Mouse (Mus musculus): Measurements from ENCODE around the gene Tlr3.

Tlr3 gene

GRCm38 (mm10) chr8:45410882-45411281, at the start of gene Tlr3:
TSS of gene Tlr3 (minus strand) at chr8:45411080.
- DNase-seq, result no peak

GRCm38 (mm10) chr8:45457874-45458273, 47.0 kb upstream of the Tlr3 start:
- DNase-seq, result no peak

GRCm38 (mm10) chr8:45454426-45454825, 43.5 kb upstream of the Tlr3 start:
- peak; percentile 54 to 56 for DNase-seq

- no peak for DNase-seq
Observed at GRCm38 (mm10) chr8:45452115-45452514, 41.2 kb upstream of the Tlr3 start.

- no peak for DNase-seq
Observed at GRCm38 (mm10) chr8:45448842-45449241, 38.0 kb upstream of the Tlr3 start.

- DNase-seq, result no peak
Observed at GRCm38 (mm10) chr8:45448257-45448656, 37.4 kb upstream of the Tlr3 start.

GRCm38 (mm10) chr8:45438899-45439535, 28.1 kb upstream of the Tlr3 start:
- DNase-seq, result no peak

GRCm38 (mm10) chr8:45420151-45420550, 9.3 kb upstream of the Tlr3 start:
- DNase-seq, result no peak

GRCm38 (mm10) chr8:45414965-45415364, 4.1 kb upstream of the Tlr3 start:
- no peak for DNase-seq

GRCm38 (mm10) chr8:45410146-45410880, 567 bp downstream of the Tlr3 start:
- DNase-seq, result peak; percentile 33 to 53

- DNase-seq, result no peak
Observed at GRCm38 (mm10) chr8:45409702-45410101, 1.2 kb downstream of the Tlr3 start.

- peak; percentile 23 to 50 for DNase-seq
Observed at GRCm38 (mm10) chr8:45383250-45383649, 27.6 kb downstream of the Tlr3 start.

- peak; percentile 12 to 16 for DNase-seq
Observed at GRCm38 (mm10) chr8:45381963-45382347, 28.9 kb downstream of the Tlr3 start, which contains the start of gene Fam149a. TSS of gene Fam149a (minus strand) at chr8:45382291.

- DNase-seq, result peak; percentile 13 to 22
Observed at GRCm38 (mm10) chr8:45381075-45381962, 29.6 kb downstream of the Tlr3 start.

- no peak for DNase-seq
Observed at GRCm38 (mm10) chr8:45380598-45380997, 30.3 kb downstream of the Tlr3 start.

GRCm38 (mm10) chr8:45374071-45374470, 36.8 kb downstream of the Tlr3 start:
- no peak for DNase-seq

- DNase-seq, result no peak
Observed at GRCm38 (mm10) chr8:45367154-45367553, 43.7 kb downstream of the Tlr3 start.

- DNase-seq, result no peak
Observed at GRCm38 (mm10) chr8:45363220-45363619, 47.7 kb downstream of the Tlr3 start.

GRCm38 (mm10) chr8:45362323-45362722, 48.6 kb downstream of the Tlr3 start:
- DNase-seq, result peak in 1 of 2 experiments; percentile 28

GRCm38 (mm10) chr8:45359091-45359605, 51.7 kb downstream of the Tlr3 start:
- peak in 1 of 2 experiments; percentile 20 for DNase-seq

GRCm38 (mm10) chr8:45358132-45358918, 52.6 kb downstream of the Tlr3 start:
- DNase-seq, result peak; percentile 69 to 73

GRCm38 (mm10) chr8:45355809-45356208, 55.1 kb downstream of the Tlr3 start:
- no peak for DNase-seq
